Mouse (Mus musculus) mouse embryonic stem cell (cell line): ENCODE data around the gene Rcor2.

ENCODE experiments used
- in situ Hi-C, 2 experiments: fragments of 300-500 bp; cut with MboI; formaldehyde crosslinking; loops; 1 replicate in 1 of 2; 3 replicates in 1 of 2; pipeline ENCODE4 v1.14.3; 2019 to 2020; ENCODE audit warnings: low sequenced_read_pairs in 2 of 2, low pct_unique_long_range_greater_than_20kb in 1 of 2, mixed read lengths in 1 of 2; ENCODE audit not compliant: unreplicated experiment in 1 of 2

Rcor2 gene

GRCm38 (mm10) chr19:7307995-7308770 is 41.1 kb downstream of the Rcor2 start:
- in situ Hi-C loops: no loop called here

- in situ Hi-C loops: no loop called here
Measured at GRCm38 (mm10) chr19:7309738-7310330, 42.7 kb downstream of the Rcor2 start.

GRCm38 (mm10) chr19:7310704-7311103 is 43.6 kb downstream of the Rcor2 start:
- in situ Hi-C loops: no loop called here

GRCm38 (mm10) chr19:7311306-7311705 is 44.2 kb downstream of the Rcor2 start:
- in situ Hi-C loops: no loop called here

- in situ Hi-C loops: no loop called here
Measured at GRCm38 (mm10) chr19:7313660-7314059, 46.5 kb downstream of the Rcor2 start.

GRCm38 (mm10) chr19:7314976-7315586 is 48.0 kb downstream of the Rcor2 start:
- in situ Hi-C loops: no loop called here

- in situ Hi-C loops: no loop called here
Measured at GRCm38 (mm10) chr19:7315587-7315984, 48.5 kb downstream of the Rcor2 start.

GRCm38 (mm10) chr19:7316822-7317221 is 49.7 kb downstream of the Rcor2 start:
- in situ Hi-C loops: no loop called here

- in situ Hi-C loops: no loop called here
Measured at GRCm38 (mm10) chr19:7317716-7318115, 50.6 kb downstream of the Rcor2 start.

GRCm38 (mm10) chr19:7320181-7320580 is 53.1 kb downstream of the Rcor2 start:
- in situ Hi-C loops: no loop called here

GRCm38 (mm10) chr19:7321391-7321790 is 54.3 kb downstream of the Rcor2 start:
- in situ Hi-C loops: no loop called here
